Mouse (Mus musculus): ENCODE data around the gene Slc16a1. TPM values are rescaled to one million over a fixed set of nuclear protein-coding genes. Genes with fewer than 3 reads are reported as not detected.
A peak's percentile ranks its signal among the peaks of the same experiment; 100 is the strongest.
"Not testable (repeated sequence)": the region's sequence is repeated elsewhere in the genome, so short reads cannot be mapped to it uniquely, and the experiment has no call there.

Gene Slc16a1
- polyA plus RNA-seq, 1 experiment = 18.6 TPM

GRCm38 (mm10) chr3:104669856-104670182 lies 31.4 kb downstream of the Slc16a1 start:
- H3K4me3 ChIP-seq (replicated peaks) = peak overlapping the region; percentile 3
- H3K36me3 ChIP-seq (ENCODE audit: control insufficient read depth) = peaks cover 7% of the 10 kb centered on the region
- no peaks in the 10 kb centered on the region for H3K9me3 ChIP-seq (ENCODE audit: control insufficient read depth, low read length)
- H3K27me3 ChIP-seq (ENCODE audit: control insufficient read depth) = no peaks in the 10 kb centered on the region
- peaks cover 80% of the 10 kb centered on the region for H3K4me1 ChIP-seq (ENCODE audit: control insufficient read depth)
- TF ChIP-seq GATA1 (IDR thresholded peaks at IDR 0.05; ENCODE audit: low read length) (no peak), TAL1 (IDR thresholded peaks at IDR 0.05; ENCODE audit: low read length) (no peak)

- not testable (repeated sequence) for H3K36me3 ChIP-seq (ENCODE audit: control insufficient read depth); H3K9me3 ChIP-seq (ENCODE audit: control insufficient read depth, low read length); H3K27me3 ChIP-seq (ENCODE audit: control insufficient read depth)
- peak overlapping the region; percentile 3 for H3K4me3 ChIP-seq (replicated peaks)
- peaks cover 85% of the 10 kb centered on the region for H3K4me1 ChIP-seq (ENCODE audit: control insufficient read depth)
Measured at GRCm38 (mm10) chr3:104670183-104671020, 31.9 kb downstream of the Slc16a1 start.

GRCm38 (mm10) chr3:104671543-104671942 lies 33.1 kb downstream of the Slc16a1 start:
- TF ChIP-seq TAL1 (IDR thresholded peaks at IDR 0.05; ENCODE audit: low read length) (peak; percentile 60; the same call in 2 of the 3 replicates), GATA1 (IDR thresholded peaks at IDR 0.05; ENCODE audit: low read length) (peak; percentile 14; the same call in 1 of the 2 replicates)
- H3K4me3 ChIP-seq (replicated peaks) = peak overlapping the region; percentile 45
- peaks cover 7% of the 10 kb centered on the region for H3K36me3 ChIP-seq (ENCODE audit: control insufficient read depth)
- H3K27me3 ChIP-seq (ENCODE audit: control insufficient read depth) = no peaks in the 10 kb centered on the region
- peaks cover 89% of the 10 kb centered on the region for H3K4me1 ChIP-seq (ENCODE audit: control insufficient read depth)
- H3K9me3 ChIP-seq (ENCODE audit: control insufficient read depth, low read length) = no peaks in the 10 kb centered on the region

- TF ChIP-seq TAL1 (IDR thresholded peaks at IDR 0.05; ENCODE audit: low read length) (no peak), GATA1 (IDR thresholded peaks at IDR 0.05; ENCODE audit: low read length) (no peak)
- peaks cover 7% of the 10 kb centered on the region for H3K36me3 ChIP-seq (ENCODE audit: control insufficient read depth)
- no peaks in the 10 kb centered on the region for H3K27me3 ChIP-seq (ENCODE audit: control insufficient read depth)
- H3K4me1 ChIP-seq (ENCODE audit: control insufficient read depth) = peaks cover 87% of the 10 kb centered on the region
- no peaks in the 10 kb centered on the region for H3K9me3 ChIP-seq (ENCODE audit: control insufficient read depth, low read length)
- H3K4me3 ChIP-seq (replicated peaks) = peak overlapping the region; percentile 45
Measured at GRCm38 (mm10) chr3:104672041-104672440, 33.6 kb downstream of the Slc16a1 start.

- peak overlapping the region; percentile 56 for H3K4me3 ChIP-seq (replicated peaks)
- H3K9me3 ChIP-seq (ENCODE audit: control insufficient read depth, low read length) = no peaks in the 10 kb centered on the region
- TF ChIP-seq GATA1 (IDR thresholded peaks at IDR 0.05; ENCODE audit: low read length) (peak; percentile 72), TAL1 (IDR thresholded peaks at IDR 0.05; ENCODE audit: low read length) (peak; percentile 80)
- peaks cover 4% of the 10 kb centered on the region for H3K36me3 ChIP-seq (ENCODE audit: control insufficient read depth)
- H3K4me1 ChIP-seq (ENCODE audit: control insufficient read depth) = peaks cover 75% of the 10 kb centered on the region
- no peaks in the 10 kb centered on the region for H3K27me3 ChIP-seq (ENCODE audit: control insufficient read depth)
Measured at GRCm38 (mm10) chr3:104673642-104674328, 35.3 kb downstream of the Slc16a1 start.

GRCm38 (mm10) chr3:104674329-104675220 lies 36.1 kb downstream of the Slc16a1 start:
- Histone ChIP-seq H3K4me3 (replicated peaks) (peak overlapping the region; percentile 64), H3K27me3 (ENCODE audit: control insufficient read depth) (no peaks in the 10 kb centered on the region), H3K36me3 (ENCODE audit: control insufficient read depth) (peaks cover 2% of the 10 kb centered on the region), H3K4me1 (ENCODE audit: control insufficient read depth) (peaks cover 71% of the 10 kb centered on the region), H3K9me3 (ENCODE audit: control insufficient read depth, low read length) (peaks cover 6% of the 10 kb centered on the region; the same call in 1 of the 2 replicates)
- TF ChIP-seq TAL1 (IDR thresholded peaks at IDR 0.05; ENCODE audit: low read length) = no peak
- no peak for TF ChIP-seq GATA1 (IDR thresholded peaks at IDR 0.05; ENCODE audit: low read length)

- Histone ChIP-seq H3K9me3 (ENCODE audit: control insufficient read depth, low read length) (peaks cover 11% of the 10 kb centered on the region), H3K4me3 (replicated peaks) (peak overlapping the region; percentile 64), H3K27me3 (ENCODE audit: control insufficient read depth) (no peaks in the 10 kb centered on the region), H3K4me1 (ENCODE audit: control insufficient read depth) (peaks cover 63% of the 10 kb centered on the region), H3K36me3 (ENCODE audit: control insufficient read depth) (peaks cover 2% of the 10 kb centered on the region)
- TF ChIP-seq GATA1 (IDR thresholded peaks at IDR 0.05; ENCODE audit: low read length) = no peak
Measured at GRCm38 (mm10) chr3:104675258-104675851, 36.9 kb downstream of the Slc16a1 start.

GRCm38 (mm10) chr3:104677781-104678180 lies 39.3 kb downstream of the Slc16a1 start:
- Histone ChIP-seq H3K4me3 (replicated peaks) (no peak overlapping the region), H3K36me3 (ENCODE audit: control insufficient read depth) (peaks cover 2% of the 10 kb centered on the region; the same call in 1 of the 2 replicates), H3K27me3 (ENCODE audit: control insufficient read depth) (no peaks in the 10 kb centered on the region), H3K4me1 (ENCODE audit: control insufficient read depth) (peaks cover 39% of the 10 kb centered on the region), H3K9me3 (ENCODE audit: control insufficient read depth, low read length) (peaks cover 17% of the 10 kb centered on the region)
- TF ChIP-seq TAL1 (IDR thresholded peaks at IDR 0.05; ENCODE audit: low read length) (no peak), GATA1 (IDR thresholded peaks at IDR 0.05; ENCODE audit: low read length) (no peak)
